Mouse (Mus musculus) macrophage (primary cell): Measurements from ENCODE around the gene Rbm45. TPM values are rescaled to one million over a fixed set of nuclear protein-coding genes. Genes with fewer than 3 reads are reported as not detected.

ENCODE experiments used
- H3K27ac ChIP-seq: fragments of 350-480 bp; formaldehyde crosslinking; 2 replicates; pipeline ENCODE4 v1.9.0; 2021
- H3K36me3 ChIP-seq: fragments of 350-480 bp; formaldehyde crosslinking; 2 replicates; pipeline ENCODE4 v1.9.0; 2021; ENCODE audit errors: inconsistent target
- H3K4me3 ChIP-seq: fragments of 350-480 bp; formaldehyde crosslinking; 2 replicates; pipeline ENCODE4 v1.9.0; 2021; ENCODE audit errors: inconsistent target
- H3K79me2 ChIP-seq: fragments of 350-480 bp; formaldehyde crosslinking; 2 replicates; pipeline ENCODE4 v1.9.0; 2021; ENCODE audit errors: inconsistent target
- WGBS: methylation state at CpG from one replicate; pipeline ENCODE4 v1.1.7; 2026; ENCODE audit warnings: inconsistent platforms; ENCODE audit not compliant: missing documents; 5-methylcytosine and 5-hydroxymethylcytosine counted together
- polyA plus RNA-seq: library from polyadenylated mRNA; stranded (reverse); fragments of 250-400 nt; gene quantifications from 3 replicates; pipeline ENCODE4 v1.2.4, GENCODE M21; 2018; ENCODE audit warnings: inconsistent platforms

The Rbm45 gene
- polyA plus RNA-seq, 1 experiment from 2014 or later: 30.3 TPM

DNA sequence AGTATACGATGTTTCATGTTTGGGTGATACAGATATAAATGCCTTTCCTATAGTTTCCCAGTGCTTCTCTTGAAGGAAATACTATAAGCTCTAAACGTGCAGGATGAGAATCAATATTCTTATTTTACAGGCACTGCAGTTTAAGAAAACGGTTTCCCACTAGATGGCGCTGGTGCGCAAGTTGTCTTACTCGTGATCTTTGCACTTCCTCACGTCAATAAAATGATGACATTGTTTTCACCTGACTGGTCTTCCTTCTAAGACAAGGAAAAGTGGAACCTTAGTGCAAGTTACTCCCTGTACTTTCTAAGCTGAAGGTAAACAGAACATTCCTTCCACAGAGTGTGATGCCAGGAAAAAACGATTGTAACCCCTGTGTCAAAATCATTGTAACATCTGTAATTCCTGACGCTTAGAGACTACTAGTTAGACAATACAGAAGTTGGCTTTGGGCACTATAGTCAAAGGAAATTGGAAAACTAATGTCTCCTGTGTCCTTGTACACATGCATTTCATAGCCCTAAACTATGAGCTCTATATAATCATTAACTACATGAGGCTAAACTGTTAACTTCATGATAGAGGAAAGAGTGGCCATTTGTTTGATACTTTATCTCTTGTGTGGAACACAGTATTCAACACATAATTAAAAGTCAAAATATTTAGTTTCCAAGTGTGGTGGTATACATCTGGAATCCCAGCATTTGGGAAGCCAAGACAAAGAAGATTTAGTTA, 2.4 kb upstream of the Rbm45 start:
- WGBS: 13% methylated on average over 9 of the region's 9 CpGs
- no peak overlapping the region for H3K27ac ChIP-seq
- H3K36me3 ChIP-seq: no peaks in the 10 kb centered on the region
- no peak overlapping the region for H3K4me3 ChIP-seq
- peaks cover 15% of the 10 kb centered on the region for H3K79me2 ChIP-seq

DNA sequence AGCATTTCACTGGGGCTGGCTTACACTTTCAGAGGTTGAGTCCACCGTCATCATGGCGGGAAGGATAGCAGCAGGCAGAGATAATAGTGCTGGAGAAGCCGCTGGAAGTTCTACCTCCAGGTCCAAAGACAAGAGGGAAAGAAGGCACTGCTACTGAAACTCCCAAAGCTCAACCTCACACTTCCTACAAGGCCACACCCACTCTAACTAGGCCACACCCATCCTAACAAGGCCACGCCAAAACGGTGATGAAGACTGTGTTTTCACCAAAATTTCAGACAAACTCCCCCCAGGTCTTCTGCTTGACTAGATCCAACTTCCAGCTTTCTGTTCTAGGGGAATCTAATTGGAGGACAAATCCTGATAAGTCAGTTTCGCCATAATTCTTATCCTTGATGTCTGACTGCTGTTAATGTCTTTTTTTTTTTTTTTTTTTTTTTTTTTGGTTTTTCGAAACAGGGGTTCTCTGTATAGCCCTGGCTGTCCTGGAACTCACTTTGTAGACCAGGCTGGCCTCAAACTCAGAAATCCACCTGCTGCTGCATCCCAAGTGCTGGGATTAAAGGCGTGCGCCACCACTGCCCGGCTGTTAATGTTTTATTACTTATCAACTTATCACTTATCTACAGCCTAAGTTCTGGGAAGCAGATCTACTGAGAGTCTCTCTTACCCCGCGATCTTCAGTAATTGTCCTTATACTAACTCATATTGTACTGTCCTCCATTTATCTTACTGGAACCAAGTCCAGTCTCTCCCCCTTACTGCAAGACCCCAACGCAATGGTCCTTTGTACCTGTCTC, 723 bp upstream of the Rbm45 start:
- 71% methylated on average over 8 of the region's 13 CpGs for WGBS
- Histone ChIP-seq H3K4me3 (no peak overlapping the region), H3K36me3 (peaks cover 13% of the 10 kb centered on the region), H3K79me2 (peaks cover 15% of the 10 kb centered on the region), H3K27ac (no peak overlapping the region)

DNA sequence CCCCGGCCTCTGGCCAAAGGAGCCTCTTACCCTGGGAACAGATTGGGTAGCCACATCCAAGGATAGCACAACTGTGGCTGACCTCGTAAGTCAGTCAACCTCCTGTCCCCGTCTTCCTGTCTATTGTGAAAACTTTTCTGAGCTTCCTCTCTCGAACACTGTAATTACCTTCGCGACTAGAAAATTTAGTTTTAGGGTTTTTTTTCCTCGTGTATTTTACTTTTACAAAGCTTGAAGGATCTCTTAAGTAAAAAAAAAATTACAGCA, 805 bp downstream of the Rbm45 start:
- Histone ChIP-seq H3K36me3 (peaks cover 28% of the 10 kb centered on the region), H3K79me2 (peaks cover 15% of the 10 kb centered on the region), H3K27ac (peak overlapping the region; percentile 15; the same call in 1 of the 2 replicates), H3K4me3 (peak overlapping the region; percentile 80)
- WGBS: 0% methylated on average over 7 of the region's 7 CpGs

DNA sequence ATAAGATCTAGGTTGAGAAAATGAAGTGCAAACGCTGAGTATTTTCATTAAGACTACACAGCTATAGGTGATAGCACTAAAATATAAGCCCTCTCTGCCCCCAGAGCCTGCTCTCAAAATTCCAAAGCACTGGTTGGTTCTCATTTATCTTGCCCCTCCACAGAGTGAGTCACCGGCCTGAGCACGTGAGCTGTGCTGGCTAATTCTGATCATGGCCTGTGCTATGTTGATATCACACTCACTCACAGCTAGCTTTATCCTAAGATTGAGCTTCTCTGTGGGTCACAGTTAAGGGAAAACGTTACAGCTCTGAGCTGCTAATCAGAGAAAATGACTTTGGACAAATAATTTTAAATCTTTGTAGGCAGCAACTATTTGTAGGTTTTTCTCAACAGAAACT, 2.5 kb downstream of the Rbm45 start:
- Histone ChIP-seq H3K79me2 (peaks cover 15% of the 10 kb centered on the region), H3K36me3 (peaks cover 42% of the 10 kb centered on the region), H3K4me3 (no peak overlapping the region), H3K27ac (no peak overlapping the region)
- WGBS: 96% methylated on average over 4 of the region's 4 CpGs

DNA sequence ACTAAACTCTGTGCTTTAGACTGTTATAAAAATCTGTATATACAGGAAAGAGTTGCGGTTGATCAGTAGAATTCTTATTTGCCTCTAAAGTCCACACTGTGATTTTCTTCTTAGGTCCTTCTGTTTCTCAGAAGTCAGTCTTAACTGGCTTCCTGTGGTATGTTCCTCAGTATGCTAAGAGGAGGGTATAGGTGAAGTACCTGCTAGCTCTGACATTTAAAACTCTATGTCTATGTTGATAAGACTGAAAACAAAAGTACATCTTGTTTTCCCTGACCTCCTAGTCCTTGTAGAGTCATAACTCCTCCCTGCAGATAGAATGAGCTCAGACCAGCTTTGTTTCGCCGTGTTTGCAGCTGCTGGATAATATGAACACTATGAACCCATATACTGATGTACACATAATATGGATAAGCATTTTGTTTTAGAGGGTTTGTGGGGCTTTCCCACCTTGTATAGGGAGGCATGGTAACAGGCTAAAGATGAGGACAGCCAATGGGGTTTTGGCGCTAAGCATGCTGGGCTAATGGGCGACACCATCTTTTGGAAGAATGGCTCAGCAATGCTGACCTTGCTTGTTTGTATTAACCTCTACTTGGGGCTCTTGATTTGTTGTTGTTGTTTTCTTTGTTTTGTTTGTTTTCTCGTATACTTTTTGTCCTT, 4.9 kb downstream of the Rbm45 start:
- Histone ChIP-seq H3K36me3 (peaks cover 66% of the 10 kb centered on the region), H3K79me2 (peaks cover 15% of the 10 kb centered on the region), H3K4me3 (no peak overlapping the region), H3K27ac (no peak overlapping the region)
- 95% methylated on average over 6 of the region's 6 CpGs for WGBS

DNA sequence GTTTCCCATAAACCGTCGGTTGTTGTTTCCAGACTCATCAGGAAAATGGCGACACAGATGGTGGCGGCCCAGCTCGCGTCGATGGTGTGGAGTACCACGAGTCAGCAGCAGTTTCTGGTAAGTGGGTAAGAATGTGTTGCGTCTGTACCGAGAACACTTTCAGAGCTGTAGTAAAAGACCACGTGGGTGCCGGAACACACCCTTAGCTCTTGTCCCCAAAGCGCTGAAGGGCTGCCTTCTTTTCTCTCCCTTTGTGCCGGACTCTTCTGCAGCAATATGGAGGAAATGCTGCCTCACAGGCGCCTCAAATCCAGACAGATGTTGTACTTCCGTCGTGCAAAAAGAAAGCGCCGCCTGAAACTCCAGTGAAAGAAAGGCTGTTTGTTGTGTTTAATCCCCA, 8.9 kb downstream of the Rbm45 start:
- H3K36me3 ChIP-seq: peaks cover 83% of the 10 kb centered on the region
- WGBS: 94% methylated on average over 19 of the region's 19 CpGs
- H3K27ac ChIP-seq: no peak overlapping the region
- no peaks in the 10 kb centered on the region for H3K79me2 ChIP-seq
- no peak overlapping the region for H3K4me3 ChIP-seq

DNA sequence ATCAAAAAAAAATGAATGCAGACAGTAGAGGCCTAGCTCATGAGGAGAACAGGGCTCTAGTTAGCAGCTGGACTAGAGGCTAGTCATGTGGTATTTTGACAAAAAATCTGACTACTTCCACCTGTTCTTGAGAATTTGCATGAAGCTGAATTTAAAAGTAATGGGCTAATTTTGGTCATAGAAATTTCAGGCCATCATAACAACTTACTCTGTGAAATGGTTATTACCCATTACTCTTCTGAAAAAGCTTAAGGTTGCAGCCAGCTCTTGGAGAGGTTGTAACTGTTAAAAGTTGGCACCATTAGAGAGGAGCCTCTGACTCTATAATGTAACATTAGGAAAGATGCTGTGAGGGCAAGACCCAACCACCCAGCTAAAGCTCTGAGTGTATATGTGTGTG, 16.7 kb downstream of the Rbm45 start:
- Histone ChIP-seq H3K36me3 (peaks cover 15% of the 10 kb centered on the region; the same call in 1 of the 2 replicates), H3K4me3 (no peak overlapping the region), H3K79me2 (no peaks in the 10 kb centered on the region), H3K27ac (no peak overlapping the region)

DNA sequence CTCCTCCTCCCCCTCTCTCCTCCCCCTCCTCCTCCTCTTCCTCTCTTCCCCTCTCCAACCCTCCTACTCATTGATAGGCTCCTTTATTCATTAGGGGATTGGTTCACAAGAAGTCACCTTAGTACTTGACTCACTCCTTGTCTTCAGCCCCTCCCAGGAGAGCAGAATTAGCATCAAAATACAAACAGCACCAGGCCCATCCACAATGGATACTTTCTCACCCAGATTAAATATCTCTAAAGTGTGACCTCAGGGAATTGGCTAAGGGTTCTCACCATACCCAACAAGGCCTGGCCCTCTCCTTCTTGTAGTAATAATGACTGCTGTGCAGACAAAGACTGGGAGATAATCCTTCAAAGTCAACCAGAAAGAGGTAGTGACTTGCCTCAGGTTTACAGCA, 30.4 kb downstream of the Rbm45 start:
- Histone ChIP-seq H3K79me2 (no peaks in the 10 kb centered on the region), H3K4me3 (no peak overlapping the region), H3K27ac (no peak overlapping the region), H3K36me3 (no peaks in the 10 kb centered on the region)

DNA sequence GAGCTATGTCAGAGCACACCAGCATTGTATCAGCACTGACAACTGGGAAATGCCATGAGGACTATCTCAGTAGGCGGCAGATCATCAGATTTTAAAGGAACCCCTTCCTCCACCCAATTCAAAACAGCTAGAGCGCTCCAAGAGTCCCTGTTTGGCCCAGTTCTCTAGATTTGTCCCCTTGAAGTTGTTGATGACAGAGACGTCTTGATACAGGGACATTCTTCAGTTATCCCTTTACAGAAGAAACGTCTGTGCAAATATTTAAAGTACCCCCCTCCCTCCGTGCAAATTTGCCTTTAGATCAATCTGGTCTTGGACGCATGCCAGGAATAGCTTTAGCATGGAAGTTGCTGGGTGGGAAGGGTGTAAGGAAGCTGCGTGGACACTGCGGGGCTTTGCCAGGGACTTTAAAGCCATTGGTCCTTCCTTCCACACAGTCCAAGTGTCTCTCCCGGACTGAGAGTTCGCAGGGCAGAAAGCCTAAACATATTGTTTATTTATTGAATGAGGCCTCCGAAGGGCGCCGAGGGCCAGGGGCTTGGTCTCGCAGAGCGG, 35.9 kb downstream of the Rbm45 start:
- H3K36me3 ChIP-seq: no peaks in the 10 kb centered on the region
- no peaks in the 10 kb centered on the region for H3K79me2 ChIP-seq
- WGBS: 13% methylated on average over 15 of the region's 15 CpGs
- H3K27ac ChIP-seq: no peak overlapping the region
- no peak overlapping the region for H3K4me3 ChIP-seq

DNA sequence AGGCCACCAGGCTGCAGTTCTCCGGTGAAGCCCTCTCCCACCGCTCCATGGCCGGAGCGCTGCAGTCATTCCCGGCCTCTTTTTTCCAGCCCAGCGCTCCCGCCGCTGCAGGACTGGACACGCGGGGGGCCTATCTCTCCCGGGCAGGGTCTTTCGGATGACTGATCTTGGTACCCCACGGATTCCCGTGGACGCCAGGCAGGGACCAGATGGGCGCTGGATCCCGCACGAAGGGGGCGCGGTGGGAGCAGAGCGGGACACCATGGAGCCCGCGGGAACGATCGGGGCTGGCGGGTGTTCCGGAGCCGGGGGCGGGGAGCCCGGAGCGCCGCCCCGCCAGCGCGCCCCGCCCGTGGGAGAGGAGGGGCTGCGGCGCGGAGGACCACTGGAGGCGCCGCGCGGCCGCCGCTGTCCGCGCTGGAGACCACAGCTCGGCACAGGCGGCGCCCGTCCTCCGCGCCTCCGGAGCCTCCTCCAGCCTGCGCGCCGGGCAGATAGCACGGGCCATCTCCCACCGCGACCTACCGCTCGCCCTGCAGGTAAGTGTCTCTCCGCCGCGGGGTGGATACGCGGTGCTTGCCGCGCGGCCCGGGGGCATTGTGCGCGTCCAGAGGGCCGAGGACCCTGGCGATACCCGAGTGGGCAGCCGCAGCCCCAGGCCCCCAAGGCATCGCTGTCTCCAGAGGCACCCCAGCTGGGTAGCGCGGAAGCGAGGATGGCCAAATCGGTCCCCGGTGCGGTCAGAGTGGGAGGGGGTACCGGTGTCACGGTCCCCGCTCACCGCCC, 36.6 kb downstream of the Rbm45 start, which contains the start of gene Osbpl6:
Gene Osbpl6 (plus strand): TSS at position 358 of the 786 bp plus-strand sequence.
- WGBS: 2% methylated on average over 85 of the region's 89 CpGs
- Histone ChIP-seq H3K27ac (no peak within 1 kb of the TSS), H3K4me3 (no peak within 1 kb of the TSS), H3K36me3 (no peaks in the 10 kb centered on the region), H3K79me2 (no peaks in the 10 kb centered on the region)

DNA sequence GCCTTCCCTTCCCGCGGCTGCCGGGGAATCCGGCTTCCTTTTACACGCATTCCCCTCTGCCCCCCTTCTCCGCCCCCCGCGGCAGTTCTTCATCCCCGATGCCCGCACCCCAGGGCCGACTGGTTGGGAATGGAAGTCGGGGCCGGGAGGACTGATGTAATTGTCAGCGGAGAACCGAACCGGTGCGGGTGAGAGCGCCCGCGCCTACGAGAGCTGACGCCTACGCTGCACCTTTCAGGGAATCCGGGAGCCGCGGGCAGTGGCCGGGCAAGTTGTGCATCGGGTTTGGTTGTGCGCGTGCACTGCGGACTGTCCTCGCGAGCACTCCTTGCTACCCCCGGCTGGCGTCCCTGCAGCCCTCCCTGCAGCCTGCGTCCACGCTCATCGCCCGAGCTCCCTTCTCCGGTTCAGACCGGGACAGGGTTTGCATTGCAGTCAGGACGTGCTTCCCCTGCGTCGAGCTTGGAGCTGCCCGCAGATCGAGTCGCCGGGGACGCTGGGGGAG, 37.2 kb downstream of the Rbm45 start:
- no peaks in the 10 kb centered on the region for H3K36me3 ChIP-seq
- no peak overlapping the region for H3K4me3 ChIP-seq
- no peak overlapping the region for H3K27ac ChIP-seq
- H3K79me2 ChIP-seq: no peaks in the 10 kb centered on the region
- WGBS: under 1% methylated on average over 49 of the region's 49 CpGs

DNA sequence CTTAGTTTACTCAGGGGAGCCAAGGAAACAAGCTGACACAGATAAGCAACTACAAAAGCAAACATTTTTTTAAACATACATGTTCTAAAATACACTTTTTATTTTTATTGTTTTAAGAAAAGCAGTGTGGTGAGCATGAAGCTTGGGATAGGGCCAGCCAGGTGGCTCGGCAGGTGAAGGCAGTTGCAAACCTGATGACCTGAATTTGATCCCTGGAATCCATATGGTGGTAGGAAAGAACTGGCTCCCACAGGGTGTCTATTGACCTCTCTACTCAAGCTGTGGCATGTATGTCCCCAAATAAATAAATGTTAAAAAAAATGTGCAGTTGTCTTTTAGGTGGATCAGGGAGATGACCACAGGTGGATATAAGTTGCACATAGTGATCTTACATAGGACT, 39.7 kb downstream of the Rbm45 start:
- WGBS: 100% methylated on average over 1 of the region's 1 CpGs
- no peak overlapping the region for H3K27ac ChIP-seq

DNA sequence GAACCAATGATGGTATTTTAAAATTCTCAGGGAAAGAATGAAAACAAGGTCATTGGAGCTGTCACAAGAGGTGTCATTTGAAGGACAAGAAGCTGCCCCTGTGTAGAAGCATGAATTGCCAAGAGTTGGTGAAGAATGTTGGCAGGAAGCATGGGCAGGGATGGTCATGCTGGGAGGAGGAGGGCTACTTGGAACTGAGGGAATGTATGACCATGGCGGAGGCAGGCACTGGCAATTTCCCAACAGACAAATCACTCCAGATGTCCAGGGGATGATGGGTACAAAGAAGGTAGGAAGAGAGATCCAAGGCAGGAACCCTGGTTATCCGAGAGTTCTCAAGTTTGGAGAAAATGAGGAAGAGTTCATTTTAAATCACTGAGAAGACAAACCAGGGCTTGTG, 40.2 kb downstream of the Rbm45 start:
- Histone ChIP-seq H3K79me2 (no peaks in the 10 kb centered on the region), H3K27ac (no peak overlapping the region), H3K36me3 (no peaks in the 10 kb centered on the region), H3K4me3 (no peak overlapping the region)
- 97% methylated on average over 2 of the region's 2 CpGs for WGBS

More for the DNA sequence above, 39.7 kb downstream of the Rbm45 start:
- no peak overlapping the region for H3K4me3 ChIP-seq
- H3K36me3 ChIP-seq: no peaks in the 10 kb centered on the region
- H3K79me2 ChIP-seq: no peaks in the 10 kb centered on the region

DNA sequence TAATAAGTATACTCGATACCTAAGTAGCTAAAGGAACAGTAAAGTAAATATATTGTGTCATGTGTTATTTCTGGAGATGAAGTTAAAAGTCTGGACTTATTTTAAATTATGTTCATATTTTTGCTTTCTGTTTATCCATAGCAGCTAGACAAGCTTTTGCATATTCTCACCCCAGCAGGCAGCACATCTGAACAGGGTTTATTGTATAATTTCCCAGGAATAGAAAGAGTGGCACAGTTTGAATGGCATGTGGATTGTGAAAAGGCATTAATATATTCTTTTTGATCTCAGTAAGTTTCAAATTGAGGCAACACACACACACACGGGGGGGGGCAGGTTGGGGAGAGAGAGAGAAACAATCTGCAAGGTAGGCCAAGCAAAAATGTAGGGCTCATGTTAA, 43.1 kb downstream of the Rbm45 start:
- Histone ChIP-seq H3K36me3 (no peaks in the 10 kb centered on the region), H3K4me3 (no peak overlapping the region), H3K79me2 (no peaks in the 10 kb centered on the region), H3K27ac (no peak overlapping the region)
- 71% methylated on average over 1 of the region's 2 CpGs for WGBS
